Mouse (Mus musculus) layer of hippocampus, adult 2 months (tissue): ENCODE measurements at regions not wholly inside any gene's neighbourhood (a gene's known extent, or its start where the extent isn't known, plus 50 kb on each side); places are given as distances from the start of the nearest gene placed in this dataset.
"Not testable (repeated sequence)": the region's sequence is repeated elsewhere in the genome, so short reads cannot be mapped to it uniquely, and the experiment has no call there.

Experiments used
- DNase-seq, 2 experiments: peaks; one replicate each; pipeline ENCODE4 v3.0.0; 2022; ENCODE audit warnings: low spot score in 2 of 2
- H3K27ac ChIP-seq: fragments of 200-600 bp; 2 replicates; pipeline ENCODE4 v1.8.1; 2022
- H3K4me3 ChIP-seq: fragments of 200-600 bp; 2 replicates; pipeline ENCODE4 v1.8.1; 2022; ENCODE audit warnings: mild to moderate bottlenecking
- CTCF ChIP-seq: fragments of 200-600 bp; conservative IDR thresholded peaks from 2 replicates; pipeline ENCODE4 v1.8.1; 2022; ENCODE audit warnings: antibody characterized with exemption, mild to moderate bottlenecking, moderate library complexity

DNA sequence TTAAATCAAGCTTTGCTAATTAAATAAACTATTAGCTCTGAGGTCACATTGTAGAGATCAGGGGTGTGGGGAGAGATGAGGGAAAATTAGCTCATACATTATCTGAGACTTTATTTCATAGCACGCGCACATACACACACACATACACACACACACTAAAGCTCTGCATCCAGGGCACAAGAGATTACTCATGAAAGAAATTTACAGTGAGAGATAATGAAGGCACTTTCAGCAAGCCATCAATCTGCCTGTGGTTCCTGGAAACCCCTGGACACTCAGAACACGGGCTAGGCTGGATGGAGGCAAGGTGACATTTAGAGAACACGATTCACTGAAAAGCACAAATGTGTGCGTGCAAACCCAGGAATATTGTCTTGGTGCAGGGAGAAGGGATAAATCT is 60.2 kb downstream of the Scg2 start:
- Histone ChIP-seq H3K4me3 (no peak overlapping the region), H3K27ac (no peak overlapping the region)
- TF ChIP-seq CTCF = no peak
- no peak for DNase-seq

DNA sequence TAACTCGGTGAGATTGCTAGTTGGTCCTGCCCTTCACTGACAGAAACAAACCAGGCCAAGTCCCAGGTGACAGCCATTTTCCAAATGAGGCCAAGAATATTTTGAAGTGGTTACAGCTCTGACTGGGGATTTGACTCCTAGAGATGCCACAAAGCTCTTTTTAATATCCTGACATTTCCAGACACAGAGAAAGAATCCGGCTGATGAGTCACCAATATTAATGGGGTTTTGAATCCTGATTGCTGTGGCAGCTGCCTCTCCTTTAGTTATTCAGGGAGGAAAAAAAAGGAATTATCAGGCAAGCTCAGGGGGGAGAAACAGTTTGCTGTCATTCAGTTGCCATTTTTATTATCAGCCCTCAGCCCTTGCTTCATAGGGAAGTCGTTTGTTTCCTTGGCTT is 65.1 kb downstream of the Scg2 start:
- Histone ChIP-seq H3K4me3 (no peak overlapping the region), H3K27ac (no peak overlapping the region)
- TF ChIP-seq CTCF = no peak
- peak in 1 of 2 experiments; percentile 2 for DNase-seq

DNA sequence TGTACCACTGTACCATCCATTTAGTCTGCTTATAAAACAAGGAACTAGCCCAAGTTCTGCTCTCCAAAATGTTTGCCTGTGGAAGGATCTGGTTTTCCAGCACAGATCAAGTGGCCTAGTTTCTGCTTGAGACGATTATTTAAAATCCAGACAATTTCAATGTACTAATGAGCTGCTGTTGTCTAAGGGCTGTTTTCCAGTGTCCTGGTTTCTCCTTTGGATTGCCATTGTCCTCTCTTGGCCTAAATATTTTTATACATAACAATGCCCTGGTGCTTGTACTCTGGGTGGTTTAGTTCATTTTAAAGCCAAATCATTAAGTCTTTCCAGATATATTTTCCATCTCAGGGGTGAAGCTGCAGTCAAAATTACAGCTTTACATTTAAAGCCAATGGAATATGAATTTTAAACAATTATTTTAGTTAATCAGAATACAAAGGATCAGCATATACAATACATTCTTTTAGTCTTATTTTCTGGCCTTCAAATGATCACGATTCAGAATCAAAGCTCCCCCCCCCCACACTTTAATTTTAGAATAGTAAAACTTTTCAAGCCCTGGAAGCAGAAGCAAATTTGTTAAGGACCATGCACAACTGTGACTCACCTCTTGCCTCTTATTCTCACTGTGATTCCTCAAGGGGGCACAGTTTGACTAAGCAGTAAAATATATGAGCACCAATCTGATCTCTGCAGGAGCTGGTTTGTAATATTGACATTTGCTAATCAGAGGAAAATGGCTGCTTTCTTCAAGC is 82.5 kb downstream of the Scg2 start:
- no peak overlapping the region for H3K4me3 ChIP-seq
- DNase-seq = peak in 1 of 2 experiments; percentile 5
- TF ChIP-seq CTCF = peak; percentile 45
- H3K27ac ChIP-seq = no peak overlapping the region

DNA sequence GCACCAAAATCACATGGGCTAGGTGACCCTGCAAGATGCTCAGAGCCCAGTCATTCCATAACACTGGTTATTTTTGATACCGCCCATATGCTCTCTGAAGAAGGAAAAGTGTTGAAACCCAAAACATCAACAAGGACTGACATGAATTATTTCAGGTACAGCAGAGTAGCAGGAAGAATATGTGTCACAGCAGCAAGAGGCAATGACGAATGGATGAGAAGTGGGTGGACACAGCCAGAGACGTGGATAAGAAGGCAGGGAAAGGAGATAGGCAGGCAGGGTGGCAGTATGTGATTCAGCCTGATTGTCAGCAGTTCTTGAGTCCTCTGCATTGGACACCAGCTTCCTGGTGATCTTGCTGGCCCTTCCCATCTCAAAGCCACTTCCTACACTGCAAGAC is 93.4 kb downstream of the Scg2 start:
- DNase-seq = no peak
- Histone ChIP-seq H3K27ac (no peak overlapping the region), H3K4me3 (no peak overlapping the region)
- no peak for TF ChIP-seq CTCF

DNA sequence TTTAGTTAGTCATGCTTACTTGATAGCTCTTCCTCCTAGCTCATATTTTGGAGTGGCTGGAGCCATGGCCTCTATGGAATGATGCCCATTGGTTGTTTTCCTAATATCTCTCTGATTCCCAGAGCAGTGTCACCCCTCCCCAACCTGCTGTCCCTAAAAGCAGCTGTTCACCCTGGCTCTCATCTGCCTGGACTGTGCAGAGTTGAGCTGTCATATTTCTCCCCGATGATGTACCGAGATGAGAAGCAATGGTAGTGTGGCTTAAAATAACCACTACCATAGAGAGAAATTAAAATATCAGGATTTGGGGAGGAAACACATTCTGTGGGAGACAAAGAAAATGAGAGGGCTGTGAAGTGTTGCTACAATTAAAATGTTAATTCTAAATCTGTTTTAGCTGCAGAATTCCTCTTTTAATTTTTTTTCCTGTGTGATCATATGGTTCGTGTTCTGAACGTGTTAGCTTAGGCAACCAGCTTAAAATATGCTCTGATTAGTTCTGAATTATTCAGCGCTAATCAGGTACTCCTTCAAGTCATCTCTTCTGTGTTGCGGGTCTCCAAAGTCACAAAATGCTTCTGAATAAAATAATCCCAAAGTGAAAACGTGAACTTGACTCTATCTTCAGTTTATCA is 104.3 kb downstream of the Scg2 start:
- TF ChIP-seq CTCF = no peak

DNA sequence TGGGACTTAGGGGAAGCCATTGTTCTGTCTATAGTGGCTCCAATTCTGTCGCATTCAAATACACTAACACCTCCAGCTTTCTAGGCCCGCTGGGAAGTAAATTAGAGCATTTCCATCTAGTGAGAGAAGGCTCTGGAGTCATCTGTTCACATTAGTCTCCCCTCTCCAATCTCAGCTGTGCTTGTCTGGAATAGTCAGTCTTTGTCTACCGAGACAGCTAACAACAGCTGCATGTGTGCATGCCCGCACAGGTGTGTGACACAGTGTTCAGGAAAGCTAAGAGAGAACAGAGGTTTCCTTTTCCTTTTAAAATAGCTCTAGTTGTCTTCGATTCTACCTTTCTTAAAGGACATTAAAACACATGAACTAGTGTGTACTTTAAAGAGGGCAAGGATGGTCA is 122.7 kb downstream of the Scg2 start:
- DNase-seq = no peak
- H3K27ac ChIP-seq = no peak overlapping the region
- TF ChIP-seq CTCF = no peak
- no peak overlapping the region for H3K4me3 ChIP-seq

More for the DNA sequence above, 104.3 kb downstream of the Scg2 start:
- Histone ChIP-seq H3K4me3 (no peak overlapping the region), H3K27ac (peak overlapping the region; percentile 36)
- peak in 1 of 2 experiments; percentile 4 for DNase-seq

DNA sequence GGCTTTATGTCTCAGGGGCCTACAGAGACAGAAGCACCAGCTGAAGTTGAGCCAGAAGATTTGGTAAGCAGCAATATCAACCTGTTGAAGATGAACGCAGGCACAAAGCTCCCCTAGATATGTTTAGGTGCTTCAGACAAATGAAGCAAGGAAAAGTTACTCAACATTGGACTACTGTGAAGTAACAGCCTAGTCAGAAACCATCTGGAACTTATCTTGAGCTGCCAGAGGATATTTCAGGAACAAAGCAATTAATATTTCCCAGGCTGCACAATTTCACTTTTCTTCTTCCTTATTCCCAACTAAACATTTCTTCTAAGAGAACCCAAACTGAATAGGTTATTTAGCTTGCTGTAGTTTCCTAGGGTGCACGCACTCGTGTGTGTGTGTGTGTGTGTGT is 125.1 kb downstream of the Scg2 start:
- DNase-seq = peak in 1 of 2 experiments; percentile 2
- TF ChIP-seq CTCF = no peak

DNA sequence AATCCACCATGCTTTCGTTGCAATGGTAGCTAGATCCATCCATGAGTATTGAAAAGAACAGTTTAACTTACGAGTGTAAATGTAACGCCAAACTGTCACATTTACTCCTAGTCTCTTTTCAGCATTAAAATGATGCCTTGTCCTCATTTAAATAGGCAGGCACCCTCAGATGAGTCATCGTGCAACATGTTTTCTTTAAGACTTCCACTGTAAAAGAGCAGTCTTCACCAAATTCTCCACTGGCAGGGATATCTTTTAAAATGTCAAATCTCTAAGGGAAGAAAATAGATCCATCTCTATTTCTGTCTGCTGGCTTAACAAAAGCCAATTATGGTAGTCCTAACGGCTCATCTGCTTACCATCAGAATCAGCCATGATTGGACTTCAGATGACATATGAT is 127.8 kb downstream of the Scg2 start:
- peak in 1 of 2 experiments; percentile 16 for DNase-seq
- no peak for TF ChIP-seq CTCF
- H3K4me3 ChIP-seq = no peak overlapping the region
- H3K27ac ChIP-seq = no peak overlapping the region

More for the DNA sequence above, 125.1 kb downstream of the Scg2 start:
- Histone ChIP-seq H3K4me3 (no peak overlapping the region), H3K27ac (no peak overlapping the region)

DNA sequence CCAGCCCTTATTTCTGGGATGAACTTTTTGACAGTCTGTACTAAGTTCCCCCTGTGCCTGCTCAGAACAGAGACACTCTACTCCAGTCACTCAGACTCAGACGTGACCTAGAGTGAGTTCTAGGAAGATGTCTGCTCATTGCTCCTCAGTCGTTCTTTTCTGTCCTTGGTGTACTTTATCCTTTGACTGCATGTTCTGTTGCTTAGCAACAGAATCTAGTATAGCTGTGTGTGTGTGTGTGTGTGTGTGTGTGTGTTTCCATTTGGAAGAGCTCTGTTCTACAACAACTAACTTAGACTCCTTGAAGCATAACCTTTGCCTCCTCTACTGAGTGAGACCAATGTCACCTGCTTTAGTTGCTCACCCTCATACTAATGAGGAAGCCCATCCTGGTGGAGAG is 136.3 kb downstream of the Scg2 start:
- TF ChIP-seq CTCF = no peak
- no peak for DNase-seq
- H3K27ac ChIP-seq = no peak overlapping the region
- H3K4me3 ChIP-seq = no peak overlapping the region

DNA sequence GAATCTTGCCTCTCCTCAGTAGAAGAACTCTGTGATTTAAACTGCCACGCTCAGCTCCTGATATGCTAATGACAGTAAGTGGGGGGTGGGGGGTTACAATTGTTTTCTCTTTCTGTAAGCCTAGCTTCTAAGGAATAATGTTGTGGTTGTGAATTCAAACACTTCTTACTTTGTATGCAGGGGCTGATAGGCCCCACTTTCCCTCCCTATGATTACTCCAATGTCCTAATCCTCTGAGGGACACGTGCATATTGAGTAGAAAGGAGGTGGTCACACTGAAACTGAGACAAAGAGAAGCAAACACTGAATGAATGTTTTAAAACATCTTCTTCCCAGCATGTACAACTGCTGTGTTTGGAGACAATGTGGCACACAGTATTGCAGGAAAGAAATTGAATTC is 140.3 kb downstream of the Scg2 start:
- Histone ChIP-seq H3K27ac (no peak overlapping the region), H3K4me3 (no peak overlapping the region)
- TF ChIP-seq CTCF = no peak
- DNase-seq = no peak

DNA sequence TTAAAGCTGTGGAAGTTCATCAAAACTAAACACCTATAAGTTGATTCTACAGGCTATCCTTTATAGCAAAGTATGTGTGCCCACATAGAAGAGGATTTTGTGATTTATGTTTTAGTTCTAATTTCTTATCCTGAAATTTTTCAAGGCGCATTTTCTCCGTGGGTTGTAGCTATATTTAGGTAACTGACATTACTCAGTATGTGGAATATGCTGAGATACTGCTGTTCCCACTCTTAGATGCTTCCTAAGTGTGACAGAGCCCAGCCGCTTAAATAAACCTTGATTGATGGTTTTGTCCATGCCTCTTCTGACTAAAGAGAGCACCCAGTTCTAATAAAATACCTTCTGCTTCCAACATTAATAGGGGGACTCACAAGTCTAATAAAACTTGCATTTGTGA is 180.2 kb downstream of the Scg2 start:
- no peak overlapping the region for H3K27ac ChIP-seq
- no peak for TF ChIP-seq CTCF
- H3K4me3 ChIP-seq = no peak overlapping the region
- no peak for DNase-seq

DNA sequence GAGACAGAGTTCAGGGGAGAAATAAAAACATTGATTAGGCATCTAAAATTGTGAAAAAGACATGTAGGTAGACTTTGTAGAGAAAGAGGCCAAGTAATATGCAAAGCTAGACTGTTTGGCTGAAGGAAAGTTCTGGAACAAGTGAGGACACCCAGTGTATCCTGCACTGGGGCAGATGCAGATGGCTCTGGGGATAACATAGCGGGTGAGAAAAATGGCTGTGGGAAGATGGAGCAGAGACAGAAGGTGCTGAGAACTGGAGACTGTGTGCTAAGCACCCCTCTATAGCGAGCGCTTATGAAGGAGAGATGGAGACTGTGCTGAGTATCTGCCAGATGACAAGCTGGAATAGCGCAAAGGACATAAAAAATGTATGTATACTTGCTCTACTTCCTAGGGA is 226.9 kb downstream of the Scg2 start:
- DNase-seq = no peak
- no peak for TF ChIP-seq CTCF
- peak overlapping the region; percentile 61; the same call in 1 of the 2 replicates for H3K27ac ChIP-seq
- H3K4me3 ChIP-seq = no peak overlapping the region

DNA sequence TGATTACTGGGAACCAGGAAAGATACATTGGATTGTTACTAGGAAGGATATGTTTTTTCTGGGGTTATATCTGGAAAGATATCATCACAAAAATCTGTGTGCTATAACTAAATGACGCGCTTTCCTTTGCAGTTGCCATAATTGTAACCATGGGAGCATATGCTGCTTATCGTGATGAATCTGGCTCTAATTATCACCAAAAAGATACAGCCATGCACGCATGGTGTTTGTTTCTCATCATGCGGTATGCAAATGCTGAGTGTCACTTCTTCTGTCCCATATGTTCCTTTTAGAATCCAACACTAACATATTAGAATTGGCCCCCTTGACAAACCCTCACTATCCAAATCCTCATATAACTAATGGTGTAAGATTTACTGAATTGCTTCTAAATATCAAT is 227.4 kb downstream of the Scg2 start:
- H3K4me3 ChIP-seq = no peak overlapping the region
- DNase-seq = peak; percentile 33 to 72

DNA sequence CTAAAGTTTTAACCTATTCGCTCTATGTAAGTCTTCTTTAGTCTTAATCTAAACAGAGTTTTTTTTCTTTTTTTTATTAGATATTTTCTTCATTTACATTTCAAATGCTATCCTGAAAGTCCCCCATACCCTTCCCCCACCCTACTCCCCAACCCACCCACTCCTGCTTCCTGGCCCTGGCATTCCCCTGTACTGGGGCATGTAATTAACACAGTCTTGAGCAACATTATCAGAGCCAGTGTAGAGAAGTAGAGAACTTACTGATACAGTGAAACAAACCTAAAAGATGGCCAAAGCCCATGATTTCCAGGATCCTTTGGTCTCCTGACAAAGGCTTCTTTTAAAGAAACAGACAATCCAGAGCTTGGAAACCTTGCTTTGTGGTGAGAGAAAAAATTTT is 227.9 kb downstream of the Scg2 start:
- peak overlapping the region; percentile 61; the same call in 1 of the 2 replicates for H3K27ac ChIP-seq
- not testable (repeated sequence) for H3K4me3 ChIP-seq, DNase-seq

More for the DNA sequence above, 227.4 kb downstream of the Scg2 start:
- TF ChIP-seq CTCF = no peak
- H3K27ac ChIP-seq = peak overlapping the region; percentile 61; the same call in 1 of the 2 replicates
